Mouse (Mus musculus) limb, embryonic 13.5 days (tissue): ENCODE data around the gene Zmiz1. TPM values are rescaled to one million over a fixed set of nuclear protein-coding genes. Genes with fewer than 3 reads are reported as not detected.

Source experiments
- microRNA-seq: library from miRNA; unstranded; fragments of <30 nt; microRNA quantifications from one replicate; pipeline ENCODE4, GENCODE M21; 2016
- polyA plus RNA-seq: library from polyadenylated mRNA; unstranded; fragments of >200 nt; fragmentation: Nextera tagmentation; extraction: Ambion mirVana; gene quantifications from 2 replicates; pipeline ENCODE4 v1.2.1, GENCODE M21; 2015

The Zmiz1 gene
- polyA plus RNA-seq, 1 experiment from 2014 or later: 68.6 TPM

Small RNA genes lying within 50 kb of the gene (microRNA-seq; reads per million reads assigned to microRNA genes)
- 8.0 reads per million, percentile 23 among the genes with 10 or more reads in this experiment for gene Mir3075

Other genes with a start within 250 kb of the Zmiz1 start
- gene Ppif, start 235.0 kb downstream of the Zmiz1 start, polyA plus RNA-seq: 31.8 and 34.4 TPM in 2 replicates